Mouse (Mus musculus) MEL-GATA-1-ER (cell line): ENCODE measurements at regions not wholly inside any gene's neighbourhood (a gene's known extent, or its start where the extent isn't known, plus 50 kb on each side); places are given as distances from the start of the nearest gene placed in this dataset.

Experiments
- DNase-seq: peaks from one replicate; pipeline ENCODE4 v3.0.0-alpha.2; 2012; ENCODE audit warnings: low read depth; ENCODE audit errors: extremely low read depth

GRCm38 (mm10) chr2:79510485-79511094 lies 54.0 kb upstream of the Cerkl start:
- DNase-seq = no peak

GRCm38 (mm10) chr2:79511108-79511507 lies 54.5 kb upstream of the Cerkl start:
- no peak for DNase-seq

- peak; percentile 77 for DNase-seq
Observed at GRCm38 (mm10) chr2:79511676-79512323, 55.2 kb upstream of the Cerkl start.

GRCm38 (mm10) chr2:79512374-79512773 lies 55.8 kb upstream of the Cerkl start:
- DNase-seq = no peak

- DNase-seq = no peak
Observed at GRCm38 (mm10) chr2:79513726-79514125, 57.1 kb upstream of the Cerkl start.

- no peak for DNase-seq
Observed at GRCm38 (mm10) chr2:79518046-79518750, 61.6 kb upstream of the Cerkl start.

- DNase-seq = no peak
Observed at GRCm38 (mm10) chr2:79519799-79520449, 63.3 kb upstream of the Cerkl start.

- DNase-seq = no peak
Observed at GRCm38 (mm10) chr2:79523441-79523840, 66.9 kb upstream of the Cerkl start.

GRCm38 (mm10) chr2:79527529-79527928 lies 70.9 kb upstream of the Cerkl start:
- DNase-seq = no peak

GRCm38 (mm10) chr2:79528347-79528990 lies 71.9 kb upstream of the Cerkl start:
- no peak for DNase-seq

- DNase-seq = no peak
Observed at GRCm38 (mm10) chr2:79529185-79529584, 72.6 kb upstream of the Cerkl start.

GRCm38 (mm10) chr2:79532610-79533160 lies 76.1 kb upstream of the Cerkl start:
- no peak for DNase-seq

- no peak for DNase-seq
Observed at GRCm38 (mm10) chr2:79537126-79537875, 80.7 kb upstream of the Cerkl start.

GRCm38 (mm10) chr2:79540384-79540783 lies 83.8 kb upstream of the Cerkl start:
- no peak for DNase-seq

- no peak for DNase-seq
Observed at GRCm38 (mm10) chr2:79542191-79542980, 85.8 kb upstream of the Cerkl start.

GRCm38 (mm10) chr2:79543456-79543855 lies 86.9 kb upstream of the Cerkl start:
- no peak for DNase-seq

GRCm38 (mm10) chr2:79543948-79544792 lies 87.6 kb upstream of the Cerkl start:
- DNase-seq = no peak

GRCm38 (mm10) chr2:79544793-79545260 lies 88.2 kb upstream of the Cerkl start:
- no peak for DNase-seq

- no peak for DNase-seq
Observed at GRCm38 (mm10) chr2:79546206-79546605, 88.9 kb upstream of the Itprid2 start.
